Mouse (Mus musculus): ENCODE measurements around the gene Eif4e3.

The Eif4e3 gene

DNA sequence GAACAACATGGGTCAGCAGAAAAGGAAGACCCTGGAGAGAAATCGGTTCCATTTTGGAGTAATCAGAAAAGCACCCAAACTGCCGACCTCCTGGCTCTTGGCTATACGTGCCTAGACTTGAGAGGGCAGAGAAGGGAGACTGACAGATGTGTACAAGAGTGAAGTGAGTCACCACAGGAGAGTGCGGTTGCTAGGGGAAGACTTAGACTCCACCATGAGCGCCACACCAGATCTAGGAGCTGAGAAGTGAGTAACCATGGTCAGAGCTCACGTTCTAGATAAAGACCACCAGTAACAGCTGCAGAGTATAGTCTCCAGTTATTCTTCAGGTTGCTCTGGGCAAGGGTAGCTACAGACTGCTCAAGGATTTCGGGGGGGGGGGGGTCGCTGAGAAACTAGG, 3.3 kb downstream of the Eif4e3 start:
- DNase-seq: no peak

DNA sequence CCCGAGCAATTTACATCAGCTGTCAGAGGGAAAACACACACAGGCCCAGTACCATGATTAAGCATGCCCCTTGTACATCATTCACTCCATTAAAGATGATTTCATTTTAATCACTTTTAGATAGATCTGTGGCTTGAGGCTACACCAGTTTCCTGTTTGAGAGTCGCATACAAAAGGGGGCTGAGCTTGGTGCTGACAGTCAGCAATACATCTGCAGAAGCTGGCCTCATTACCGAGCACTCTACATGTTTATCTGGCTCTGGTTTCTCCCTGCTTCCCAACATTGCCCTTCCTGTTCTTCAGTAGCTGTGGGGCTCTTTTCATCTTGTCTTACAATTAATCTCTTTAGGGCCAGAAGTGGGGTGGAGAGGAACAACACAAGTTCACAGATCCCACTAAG, 6.1 kb downstream of the Eif4e3 start:
- DNase-seq: no peak

- DNase-seq: no peak
Measured at GRCm38 (mm10) chr6:99658586-99658985, 8.0 kb downstream of the Eif4e3 start.

DNA sequence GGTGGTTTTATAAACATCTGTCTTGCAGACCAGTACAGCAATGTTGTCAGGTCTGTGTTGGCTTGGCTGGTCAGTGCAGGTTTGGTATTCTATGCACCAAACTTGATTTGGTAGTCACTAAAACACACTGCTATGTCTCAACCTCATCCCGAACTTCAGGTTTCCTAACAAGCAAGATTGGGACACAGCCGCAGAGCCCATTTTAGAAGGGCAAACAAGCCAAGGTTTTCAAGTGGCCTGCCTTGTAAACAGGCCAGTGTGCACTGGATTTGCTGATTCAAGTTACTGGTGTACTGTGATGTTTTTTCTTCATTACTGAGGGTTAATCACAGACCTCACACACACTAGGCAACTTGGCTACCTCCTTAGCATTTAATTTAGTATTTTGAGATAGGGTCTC, 10.5 kb downstream of the Eif4e3 start:
- DNase-seq: no peak

- no peak for DNase-seq
Measured at GRCm38 (mm10) chr6:99655488-99655887, 11.1 kb downstream of the Eif4e3 start.

DNA sequence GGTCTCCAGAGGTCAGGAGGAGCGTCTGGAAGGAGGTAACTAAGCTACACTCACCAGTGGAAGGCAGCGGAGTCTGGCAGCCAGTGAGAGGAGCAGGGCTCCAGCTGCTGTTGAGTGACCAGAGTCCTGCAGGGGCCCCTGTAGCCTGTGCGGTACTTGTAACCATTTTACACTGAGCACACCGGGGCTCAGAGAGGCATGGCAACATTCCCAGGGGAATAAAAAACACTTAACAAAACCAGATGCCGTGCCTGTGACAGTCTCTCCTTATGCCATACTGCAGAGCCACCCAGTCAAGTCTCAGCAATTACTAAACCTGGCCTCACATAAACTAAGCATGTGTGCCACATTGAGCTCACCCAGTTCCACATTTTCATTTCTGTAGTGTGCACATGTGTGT, 12.2 kb downstream of the Eif4e3 start:
- DNase-seq: no peak

DNA sequence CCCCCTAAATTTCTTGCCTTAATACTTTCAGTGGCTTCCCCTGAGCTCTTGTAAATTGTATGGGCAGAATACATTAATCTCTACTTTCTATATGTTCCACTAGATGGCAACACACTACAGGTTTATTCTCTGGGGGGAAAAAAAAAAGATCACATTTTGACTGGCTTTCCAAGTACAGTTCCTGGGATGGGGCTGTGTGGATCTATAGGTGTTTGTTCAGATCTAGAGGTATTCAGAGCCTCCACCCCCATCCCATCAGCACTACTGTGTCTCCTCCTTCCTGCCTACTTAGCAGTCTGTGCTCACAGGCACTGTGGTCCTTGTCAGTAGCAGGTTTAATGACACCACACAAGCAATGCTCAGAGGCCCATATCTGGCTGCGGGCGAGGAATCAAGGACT, 14.2 kb downstream of the Eif4e3 start:
- DNase-seq: no peak

DNA sequence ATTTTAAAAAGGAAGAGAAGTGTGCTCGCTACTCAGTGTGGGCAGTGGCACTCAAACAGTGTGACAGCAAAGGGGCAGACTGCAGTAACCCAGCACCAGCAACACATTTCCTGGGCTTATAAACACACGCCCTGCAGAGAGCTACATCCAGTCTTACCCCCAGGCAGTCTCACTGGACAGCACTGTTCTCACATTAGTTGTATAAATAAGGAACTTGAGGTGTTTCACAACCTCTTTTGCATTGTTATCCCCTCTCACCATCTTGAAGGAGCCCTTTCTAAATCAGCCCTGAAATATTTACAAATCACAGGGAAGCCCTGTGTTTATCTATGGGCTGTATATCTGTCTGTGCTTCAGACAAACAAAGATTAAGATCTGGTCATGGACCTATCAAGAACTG, 17.3 kb downstream of the Eif4e3 start:
- DNase-seq: no peak

GRCm38 (mm10) chr6:99646344-99646743, 20.2 kb downstream of the Eif4e3 start:
- no peak for DNase-seq

GRCm38 (mm10) chr6:99644876-99645275, 21.7 kb downstream of the Eif4e3 start:
- no peak for DNase-seq

GRCm38 (mm10) chr6:99644386-99644785, 22.2 kb downstream of the Eif4e3 start:
- DNase-seq: no peak

DNA sequence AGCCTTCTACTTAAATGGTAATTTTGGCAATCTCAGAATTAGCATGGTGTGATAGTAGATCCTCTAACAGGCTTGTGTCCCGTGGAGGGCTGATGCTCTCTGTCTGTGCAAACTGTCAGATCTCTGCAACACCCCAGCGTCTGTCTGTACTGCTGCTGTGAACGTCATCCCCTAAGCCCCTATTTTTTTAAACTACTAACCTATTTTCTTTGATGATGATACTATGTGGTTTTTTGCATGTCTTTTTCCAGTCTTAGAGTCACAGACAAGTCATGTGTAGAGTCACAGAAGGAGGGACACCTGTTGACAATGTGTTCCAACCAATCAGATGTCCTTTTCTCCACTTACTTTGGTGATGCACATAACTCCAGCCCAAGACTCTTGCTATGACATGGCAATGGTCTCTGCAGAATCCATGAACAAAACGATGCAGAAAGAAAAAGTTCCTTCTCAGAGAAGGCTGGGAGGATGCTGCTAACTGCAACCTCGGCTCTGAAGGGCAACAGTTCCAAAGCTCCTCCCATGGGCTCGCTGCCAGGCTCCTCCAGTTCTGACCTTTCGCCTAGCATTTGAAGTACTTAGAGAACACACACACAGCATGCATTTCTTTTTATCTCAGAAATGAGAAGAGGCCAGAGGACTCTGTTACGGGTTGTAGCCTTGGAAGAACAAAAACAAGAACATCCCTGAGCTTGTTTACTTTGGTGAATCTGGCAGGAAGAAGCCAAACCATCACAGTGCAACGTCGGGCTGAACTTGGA, 23.0 kb downstream of the Eif4e3 start:
- DNase-seq: peak; percentile 75

DNA sequence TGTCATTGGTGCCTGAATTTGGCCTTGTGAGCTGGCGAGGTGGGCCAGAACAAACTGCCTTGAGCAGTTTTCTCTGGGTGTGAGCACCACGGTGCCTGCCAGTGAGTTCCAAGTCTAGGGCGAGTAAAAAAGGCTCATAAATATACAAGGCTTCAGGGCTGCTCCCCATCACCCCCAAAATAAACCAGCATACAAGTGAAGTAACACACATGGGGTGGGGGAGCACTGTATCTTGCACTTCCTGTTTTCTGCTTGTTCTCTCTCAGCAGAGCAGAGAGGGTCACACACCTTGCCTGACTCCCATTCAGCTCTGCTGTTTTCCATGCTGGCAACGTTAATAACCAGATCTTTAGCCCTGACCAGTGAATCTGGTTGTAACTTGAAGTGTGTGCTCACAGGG, 29.1 kb downstream of the Eif4e3 start:
- no peak for DNase-seq

- no peak for DNase-seq
Measured at GRCm38 (mm10) chr6:99636801-99637200, 29.8 kb downstream of the Eif4e3 start.

- no peak for DNase-seq
Measured at GRCm38 (mm10) chr6:99636121-99636520, 30.4 kb downstream of the Eif4e3 start.

- DNase-seq: no peak
Measured at GRCm38 (mm10) chr6:99632121-99632980, 34.2 kb downstream of the Eif4e3 start.

DNA sequence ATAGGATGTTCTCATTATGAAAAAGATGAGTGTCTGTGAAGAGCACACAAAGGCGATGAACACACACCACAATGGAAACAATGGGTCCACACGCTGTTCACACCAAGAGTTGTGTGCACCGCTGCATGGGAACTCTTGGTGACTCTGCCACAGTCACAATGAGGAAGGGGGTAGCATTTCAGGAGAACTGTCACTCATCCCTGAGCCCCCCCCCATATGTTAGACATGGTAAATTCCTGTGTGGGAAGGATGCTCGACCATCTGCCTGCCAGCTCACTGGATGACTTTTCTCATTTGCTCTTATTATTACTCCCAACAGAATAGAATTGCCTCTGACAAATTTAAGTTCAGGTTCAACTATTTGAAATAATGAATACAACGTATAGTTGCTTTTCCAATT, 34.9 kb downstream of the Eif4e3 start:
- DNase-seq: no peak

GRCm38 (mm10) chr6:99629726-99630458, 36.7 kb downstream of the Eif4e3 start:
- no peak for DNase-seq

DNA sequence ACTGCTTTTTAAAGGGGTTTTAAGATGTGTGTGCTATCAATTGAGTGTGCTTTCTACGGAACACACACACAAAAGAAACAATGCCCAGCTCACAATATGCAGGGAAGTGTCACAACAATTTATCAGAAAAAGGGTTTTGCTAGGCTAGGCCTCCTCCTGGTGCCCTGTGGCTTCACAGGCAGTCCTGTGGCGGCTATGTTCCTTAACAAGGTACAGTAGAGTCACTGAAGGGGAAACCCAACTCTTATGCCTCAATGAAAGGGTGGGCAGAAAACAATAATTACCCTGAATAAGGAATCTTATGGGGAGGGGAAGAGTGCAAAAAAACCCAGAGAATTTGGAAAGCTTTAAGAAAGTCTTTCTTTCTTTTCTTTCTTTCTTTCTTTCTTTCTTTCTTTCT, 40.2 kb downstream of the Eif4e3 start:
- DNase-seq: no peak

- no peak for DNase-seq
Measured at GRCm38 (mm10) chr6:99625803-99626202, 40.8 kb downstream of the Eif4e3 start.

DNA sequence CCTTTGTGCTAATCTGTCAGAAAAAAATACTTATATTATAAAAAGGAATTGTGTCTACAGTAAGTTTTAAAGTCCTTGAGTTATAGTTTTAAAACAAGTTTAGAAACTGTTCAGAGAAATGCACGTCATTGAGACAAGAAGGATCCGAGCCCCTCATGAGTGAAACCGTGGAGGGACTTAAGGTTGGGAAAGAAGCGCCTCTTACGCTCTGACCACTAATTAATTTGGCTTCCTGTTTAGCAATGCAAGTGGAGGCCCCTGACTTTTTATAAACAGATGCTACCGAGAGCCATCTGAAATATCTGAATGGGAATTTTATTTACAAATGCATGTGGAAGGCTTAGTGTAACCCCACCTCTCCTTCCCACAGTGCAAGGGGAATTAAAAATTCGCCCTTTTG, 41.3 kb downstream of the Eif4e3 start:
- no peak for DNase-seq

DNA sequence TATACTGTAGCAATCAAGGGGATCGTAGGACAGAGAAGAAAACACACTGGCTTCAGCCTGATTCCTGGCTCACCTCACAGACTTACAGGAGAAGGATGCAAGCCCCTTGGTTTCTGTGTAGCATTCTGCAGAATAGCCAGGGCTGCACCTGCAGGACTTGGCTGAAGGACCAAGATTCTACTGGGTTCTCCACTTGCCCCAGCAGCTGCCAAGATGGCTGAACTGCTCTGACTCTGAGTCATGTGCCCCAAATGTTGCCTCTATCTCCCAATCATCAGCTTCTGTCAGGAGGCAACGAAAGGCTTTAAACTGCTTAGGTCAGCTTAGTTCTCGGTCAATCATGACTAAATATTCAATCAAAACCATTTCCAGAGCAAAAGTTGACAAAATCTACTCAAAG, 42.0 kb downstream of the Eif4e3 start:
- DNase-seq: no peak

- DNase-seq: no peak
Measured at GRCm38 (mm10) chr6:99623641-99624040, 42.9 kb downstream of the Eif4e3 start.

GRCm38 (mm10) chr6:99621167-99621566, 45.4 kb downstream of the Eif4e3 start:
- DNase-seq: no peak

Measured in kidney, adult 18-20 months (tissue).